Mouse (Mus musculus): ENCODE data around the gene Rhox7a. TPM values are rescaled to one million over a fixed set of nuclear protein-coding genes. Genes with fewer than 3 reads are reported as not detected.

Rhox7a gene
- not detected for total RNA-seq (2023)

DNA sequence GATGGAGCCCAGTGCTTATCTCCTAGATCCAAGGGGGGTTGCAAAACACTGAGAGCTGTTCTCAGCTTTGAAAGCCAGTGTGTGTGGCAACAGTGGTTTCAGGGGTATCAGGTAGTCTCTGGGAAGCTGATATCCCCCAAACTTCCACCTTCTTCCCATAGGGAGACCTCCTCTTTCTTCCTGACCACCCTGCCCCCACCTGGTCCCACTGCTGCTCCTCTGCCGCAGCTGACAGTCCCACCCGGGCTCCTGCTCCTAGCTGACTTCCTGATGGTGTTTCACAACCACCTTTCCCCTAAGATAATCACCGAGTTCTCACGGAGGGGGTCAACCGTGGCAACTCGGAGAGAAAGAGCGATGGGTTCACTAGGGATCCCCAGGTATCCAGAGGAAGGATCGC, at the start of gene Rhox7a:
Gene Rhox7a, plus strand, starts transcription at position 301 of the 400 bp plus-strand sequence.

DNA sequence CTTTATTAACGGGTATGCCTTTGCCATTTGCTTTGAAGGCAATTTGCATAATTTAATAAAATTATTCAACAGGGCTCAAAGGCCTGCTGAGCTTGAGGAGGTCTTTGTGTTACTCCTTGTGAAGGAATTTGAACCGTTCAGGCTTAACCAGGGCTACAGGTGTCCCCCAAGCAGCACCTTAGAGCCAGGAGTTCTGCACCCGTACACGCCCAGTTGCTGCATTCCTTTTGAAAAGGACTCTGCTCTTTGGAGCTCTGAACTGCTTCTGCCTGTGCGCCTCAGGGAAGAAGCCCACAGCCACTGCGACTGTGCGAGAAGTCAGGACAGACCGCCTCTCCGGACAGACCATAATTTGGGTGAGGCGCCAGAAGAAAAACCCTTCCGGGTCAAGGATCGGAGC, 4.9 kb upstream of the Rhox7a start, which contains the start of gene Rhox6:
Gene Rhox6, plus strand, starts transcription at position 301 of the 400 bp plus-strand sequence.

DNA sequence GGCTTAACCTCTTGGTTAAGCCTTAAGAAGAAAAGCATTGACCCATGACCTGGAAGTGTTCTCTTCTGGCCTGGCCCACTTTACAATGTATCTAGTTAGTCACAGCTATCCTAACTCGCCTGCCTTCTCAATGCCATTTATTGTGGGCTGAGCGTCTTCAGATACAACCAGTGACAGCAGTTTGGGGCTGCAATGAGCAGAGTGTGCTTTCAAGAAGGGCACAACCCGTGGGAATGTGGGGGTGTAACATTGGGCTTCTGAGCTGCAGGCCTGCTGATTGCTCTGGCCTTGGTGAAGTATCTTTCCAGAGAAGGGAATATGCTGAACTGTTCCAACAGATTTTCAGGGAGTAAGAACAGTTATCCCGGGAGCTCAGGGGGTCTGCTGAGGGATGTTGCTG, 47.4 kb downstream of the Rhox7a start, which contains the start of gene Rhox8:
Gene Rhox8, minus strand, starts transcription at position 101 of the 400 bp plus-strand sequence.

Other genes starting within 250 kb of the Rhox7a start
- gene Rhox4f, start 224.0 kb upstream of the Rhox7a start, total RNA-seq (2023) = not detected
- not detected for gene Rhox3g, start 203.1 kb upstream of the Rhox7a start, total RNA-seq (2023)
- not detected for gene Rhox2g, start 188.2 kb upstream of the Rhox7a start, total RNA-seq (2023)
- gene Rhox4g, start 180.4 kb upstream of the Rhox7a start, total RNA-seq (2023) = not detected
- gene Rhox3h, start 162.9 kb upstream of the Rhox7a start, total RNA-seq (2023) = not detected
- not detected for gene Rhox2h, start 158.4 kb upstream of the Rhox7a start, total RNA-seq (2023)
- not detected for gene Rhox5, start 26.8 kb upstream of the Rhox7a start, total RNA-seq (2023)
- not detected for gene Rhox6, start 4.8 kb upstream of the Rhox7a start, total RNA-seq (2023)
- not detected for gene Rhox8, start 47.3 kb downstream of the Rhox7a start, total RNA-seq (2023)
- not detected for gene Rhox7b, start 65.5 kb downstream of the Rhox7a start, total RNA-seq (2023)
- gene Rhox9, start 70.1 kb downstream of the Rhox7a start, total RNA-seq (2023) = not detected
- gene Btg1-ps1, start 187.1 kb downstream of the Rhox7a start, total RNA-seq (2023) = not detected
- gene Btg1-ps2, start 211.4 kb downstream of the Rhox7a start, total RNA-seq (2023) = not detected
- not detected for gene Rhox10, start 234.8 kb downstream of the Rhox7a start, total RNA-seq (2023)

All from neutrophil, adult 83 days (primary cell).